Mouse (Mus musculus): ENCODE measurements around the gene Pdgfb.

The Pdgfb gene

GRCm38 (mm10) chr15:80009421-80010181 lies 5.2 kb downstream of the Pdgfb start:
- DNase-seq (ENCODE audit: low spot score), result no peak

GRCm38 (mm10) chr15:80008461-80008860 lies 6.3 kb downstream of the Pdgfb start:
- no peak for DNase-seq (ENCODE audit: low spot score)

- DNase-seq (ENCODE audit: low spot score), result no peak
These were observed 8.6 kb downstream of the Pdgfb start for GRCm38 (mm10) chr15:80006156-80006555.

GRCm38 (mm10) chr15:80005436-80005835 lies 9.3 kb downstream of the Pdgfb start:
- no peak for DNase-seq (ENCODE audit: low spot score)

GRCm38 (mm10) chr15:80004644-80005340 lies 10.0 kb downstream of the Pdgfb start:
- no peak for DNase-seq (ENCODE audit: low spot score)

- DNase-seq (ENCODE audit: low spot score), result no peak
These were observed 11.2 kb downstream of the Pdgfb start for GRCm38 (mm10) chr15:80003581-80003980.

- no peak for DNase-seq (ENCODE audit: low spot score)
These were observed 13.2 kb downstream of the Pdgfb start for GRCm38 (mm10) chr15:80001601-80002000.

GRCm38 (mm10) chr15:80000694-80001093 lies 14.1 kb downstream of the Pdgfb start:
- no peak for DNase-seq (ENCODE audit: low spot score)

GRCm38 (mm10) chr15:79997988-79998387 lies 16.8 kb downstream of the Pdgfb start:
- DNase-seq (ENCODE audit: low spot score), result no peak

GRCm38 (mm10) chr15:79996781-79997180 lies 18.0 kb downstream of the Pdgfb start:
- no peak for DNase-seq (ENCODE audit: low spot score)

GRCm38 (mm10) chr15:79995552-79995951 lies 19.2 kb downstream of the Pdgfb start:
- DNase-seq (ENCODE audit: low spot score), result no peak

- DNase-seq (ENCODE audit: low spot score), result no peak
These were observed 20.2 kb downstream of the Pdgfb start for GRCm38 (mm10) chr15:79994566-79994965.

- no peak for DNase-seq (ENCODE audit: low spot score)
These were observed 28.6 kb downstream of the Pdgfb start for GRCm38 (mm10) chr15:79986182-79986581.

- DNase-seq (ENCODE audit: low spot score), result no peak
These were observed 29.3 kb downstream of the Pdgfb start for GRCm38 (mm10) chr15:79985471-79985870.

GRCm38 (mm10) chr15:79984152-79984551 lies 30.6 kb downstream of the Pdgfb start:
- DNase-seq (ENCODE audit: low spot score), result no peak

GRCm38 (mm10) chr15:79980716-79981115 lies 34.1 kb downstream of the Pdgfb start:
- DNase-seq (ENCODE audit: low spot score), result no peak

GRCm38 (mm10) chr15:79972186-79972585 lies 42.6 kb downstream of the Pdgfb start:
- DNase-seq (ENCODE audit: low spot score), result no peak

GRCm38 (mm10) chr15:79970940-79971339 lies 43.8 kb downstream of the Pdgfb start, which contains the start of gene Cbx7:
Gene Cbx7 (minus strand): TSS chr15:79971119.
- DNase-seq (ENCODE audit: low spot score), result no peak

- no peak for DNase-seq (ENCODE audit: low spot score)
These were observed 44.3 kb downstream of the Pdgfb start for GRCm38 (mm10) chr15:79970491-79970890.

- no peak for DNase-seq (ENCODE audit: low spot score)
These were observed 47.4 kb downstream of the Pdgfb start for GRCm38 (mm10) chr15:79967346-79967745.

GRCm38 (mm10) chr15:79964376-79964775 lies 50.4 kb downstream of the Pdgfb start:
- DNase-seq (ENCODE audit: low spot score), result no peak

- DNase-seq (ENCODE audit: low spot score), result no peak
These were observed 52.1 kb downstream of the Pdgfb start for GRCm38 (mm10) chr15:79962661-79963060.

GRCm38 (mm10) chr15:79961366-79961921 lies 53.3 kb downstream of the Pdgfb start:
- no peak for DNase-seq (ENCODE audit: low spot score)
